Comparison of ENCODE assay signal across 29 mouse cellular contexts in genomic region chr6:141210021-141210420, GRCm38 (mm10). TPM values are rescaled to one million over a fixed set of nuclear protein-coding genes. Genes with fewer than 3 reads are reported as not detected.
"Had no signal": no experiment of that assay in that cellular context is flagged by ENCODE, and none has a peak within 500 bp of the region (broad histone marks: within the 10 kb centered on the region; RNA-seq: fewer than 3 reads in every experiment).

No protein-coding gene starts in this region.

- H3K36me3 ChIP-seq: embryonic facial prominence, embryonic 10.5 days; embryonic facial prominence, embryonic 12.5 days; embryonic facial prominence, embryonic 13.5 days; embryonic facial prominence, embryonic 15.5 days; forebrain, embryonic 10.5 days; forebrain, embryonic 12.5 days; forebrain, embryonic 15.5 days had no signal

- H3K4me1 ChIP-seq: embryonic facial prominence, embryonic 10.5 days; embryonic facial prominence, embryonic 12.5 days; embryonic facial prominence, embryonic 13.5 days; embryonic facial prominence, embryonic 15.5 days; forebrain, embryonic 10.5 days; forebrain, embryonic 12.5 days; forebrain, embryonic 13.5 days; forebrain, embryonic 15.5 days had no signal

- H3K4me2 ChIP-seq: embryonic facial prominence, embryonic 12.5 days; embryonic facial prominence, embryonic 13.5 days; embryonic facial prominence, embryonic 15.5 days; forebrain, embryonic 12.5 days; forebrain, embryonic 13.5 days; forebrain, embryonic 15.5 days had no signal

- H3K27me3 ChIP-seq: embryonic facial prominence, embryonic 12.5 days; embryonic facial prominence, embryonic 13.5 days; embryonic facial prominence, embryonic 15.5 days; forebrain, embryonic 12.5 days; forebrain, embryonic 13.5 days; forebrain, embryonic 15.5 days had no signal

- H3K4me3 ChIP-seq: embryonic facial prominence, embryonic 10.5 days; embryonic facial prominence, embryonic 12.5 days; embryonic facial prominence, embryonic 13.5 days; embryonic facial prominence, embryonic 15.5 days; erythroblast, embryonic 14.5 days; forebrain, embryonic 10.5 days; forebrain, embryonic 12.5 days; forebrain, embryonic 13.5 days; forebrain, embryonic 15.5 days; gastrocnemius, adult 2 months; heart, adult 2 months had no signal

- DNase-seq: cerebellum, adult 2 months; cerebellum, adult 8-10 months; cerebellum, adult 9-10 months; cerebellum, adult 9-11 months; cerebellum, postnatal 10 days; cerebellum, postnatal 14 days; cerebellum, postnatal 25 days; cerebellum, postnatal 36 days; embryo, embryonic 11 days; forebrain, postnatal 0 days; gastrocnemius, adult 2 months; gastrocnemius, postnatal 10 days; gastrocnemius, postnatal 14 days; gastrocnemius, postnatal 25 days; gastrocnemius, postnatal 36 days; heart, adult 18-20 months; heart, adult 2 months had no signal

- ATAC-seq: forebrain, embryonic 13.5 days; forebrain, embryonic 14.5 days; forebrain, embryonic 15.5 days; forebrain, embryonic 16.5 days; forebrain, postnatal 0 days had no signal

- H3K27ac ChIP-seq: embryonic facial prominence, embryonic 10.5 days; embryonic facial prominence, embryonic 12.5 days; embryonic facial prominence, embryonic 13.5 days; embryonic facial prominence, embryonic 15.5 days; forebrain, embryonic 10.5 days; forebrain, embryonic 12.5 days; forebrain, embryonic 13.5 days; forebrain, embryonic 15.5 days; gastrocnemius, adult 2 months; heart, adult 2 months had no signal

- H3K9me3 ChIP-seq: embryonic facial prominence, embryonic 10.5 days; embryonic facial prominence, embryonic 12.5 days; embryonic facial prominence, embryonic 13.5 days; embryonic facial prominence, embryonic 15.5 days; forebrain, embryonic 10.5 days; forebrain, embryonic 12.5 days; forebrain, embryonic 13.5 days; forebrain, embryonic 15.5 days had no signal

- H3K9ac ChIP-seq: embryonic facial prominence, embryonic 12.5 days; embryonic facial prominence, embryonic 13.5 days; embryonic facial prominence, embryonic 15.5 days; forebrain, embryonic 12.5 days; forebrain, embryonic 13.5 days; forebrain, embryonic 15.5 days; forebrain, postnatal 0 days had no signal

RNA-seq across cellular contexts. Expression of gene Pde3a, which starts 39.0 kb away (rescaled TPM):
- total RNA-seq: granulocyte monocyte progenitor cell, adult 5-6 weeks had no signal
- polyA plus RNA-seq: erythroblast, embryonic 14.5 days had no signal
